Mouse (Mus musculus): ENCODE measurements around the gene Camta2. TPM values are rescaled to one million over a fixed set of nuclear protein-coding genes. Genes with fewer than 3 reads are reported as not detected.
A peak's percentile ranks its signal among the peaks of the same experiment; 100 is the strongest.

Gene Camta2
- polyA plus RNA-seq, 1 experiment = 11.9 TPM

- TF ChIP-seq E2F4 (IDR thresholded peaks at IDR 0.05; ENCODE audit: insufficient read depth) (no peak), TCF3 (IDR thresholded peaks at IDR 0.05; ENCODE audit: insufficient read length, low read depth) (no peak), POLR2A (IDR thresholded peaks at IDR 0.05; ENCODE audit: insufficient read length, low read depth) (no peak), MYOG (IDR thresholded peaks at IDR 0.05; ENCODE audit: control insufficient read depth in 1 of 3, insufficient read depth in 1 of 3, insufficient read length in 2 of 3, low read depth in 2 of 3) (peak in 1 of 3 experiments; percentile 40), MYOD1 (IDR thresholded peaks at IDR 0.05; ENCODE audit: control insufficient read depth in 1 of 3, insufficient read length in 2 of 3, low read depth in 2 of 3) (peak in 1 of 3 experiments; percentile 9), REST (IDR thresholded peaks at IDR 0.05; ENCODE audit: insufficient read depth, insufficient read length) (no peak), CEBPB (IDR thresholded peaks at IDR 0.05; ENCODE audit: insufficient read depth, poor library complexity, severe bottlenecking) (no peak), SRF (IDR thresholded peaks at IDR 0.05; ENCODE audit: control insufficient read depth, insufficient read length, low read depth) (no peak), TCF12 (IDR thresholded peaks at IDR 0.05; ENCODE audit: insufficient read depth, poor library complexity, severe bottlenecking) (peak; percentile 45)
- Histone ChIP-seq H3K27me3 (ENCODE audit: control insufficient read depth, insufficient read depth, insufficient read length) (no peaks in the 10 kb centered on the region), H3K4me2 (ENCODE audit: low read depth) (peak overlapping the region; percentile 97), H3ac (ENCODE audit: control insufficient read depth, insufficient read length) (peak overlapping the region; percentile 4), H3K4me3 (peak overlapping the region; percentile 94), H3K36me3 (ENCODE audit: control insufficient read depth, insufficient read depth) (peaks cover 23% of the 10 kb centered on the region), H3K79me2 (ENCODE audit: control insufficient read depth, insufficient read depth) (peaks cover 57% of the 10 kb centered on the region)
These were observed 30.3 kb downstream of the Camta2 start for GRCm38 (mm10) chr11:70657573-70657972.

- peaks cover 22% of the 10 kb centered on the region for H3K36me3 ChIP-seq (ENCODE audit: control insufficient read depth, insufficient read depth)
- no peak for TF ChIP-seq E2F4 (IDR thresholded peaks at IDR 0.05; ENCODE audit: insufficient read depth)
- no peak for TF ChIP-seq CEBPB (IDR thresholded peaks at IDR 0.05; ENCODE audit: insufficient read depth, poor library complexity, severe bottlenecking)
- no peak for TF ChIP-seq TCF12 (IDR thresholded peaks at IDR 0.05; ENCODE audit: insufficient read depth, poor library complexity, severe bottlenecking)
- TF ChIP-seq SRF (IDR thresholded peaks at IDR 0.05; ENCODE audit: control insufficient read depth, insufficient read length, low read depth) = no peak
- no peak for TF ChIP-seq TCF3 (IDR thresholded peaks at IDR 0.05; ENCODE audit: insufficient read length, low read depth)
- TF ChIP-seq USF1 (IDR thresholded peaks at IDR 0.05; ENCODE audit: low read depth) = no peak
- peak; percentile 80 for TF ChIP-seq POLR2AphosphoS2 (IDR thresholded peaks at IDR 0.05; ENCODE audit: insufficient read length, low read depth)
- peak; percentile 71 for TF ChIP-seq POLR2A (IDR thresholded peaks at IDR 0.05; ENCODE audit: insufficient read length, low read depth)
- no peak for TF ChIP-seq REST (IDR thresholded peaks at IDR 0.05; ENCODE audit: insufficient read depth, insufficient read length)
- TF ChIP-seq MYOG (IDR thresholded peaks at IDR 0.05; ENCODE audit: control insufficient read depth in 1 of 3, insufficient read depth in 1 of 3, insufficient read length in 2 of 3, low read depth in 2 of 3) = peak in 1 of 3 experiments; percentile 40
- no peak for TF ChIP-seq MAX (IDR thresholded peaks at IDR 0.05; ENCODE audit: low read depth)
- TF ChIP-seq MYOD1 (IDR thresholded peaks at IDR 0.05; ENCODE audit: control insufficient read depth in 1 of 3, insufficient read length in 2 of 3, low read depth in 2 of 3) = peak in 1 of 3 experiments; percentile 43
- H3K4me3 ChIP-seq = peak within 1 kb of the TSS; percentile 94
- H3K79me2 ChIP-seq (ENCODE audit: control insufficient read depth, insufficient read depth) = peaks cover 63% of the 10 kb centered on the region
- H3K27me3 ChIP-seq (ENCODE audit: control insufficient read depth, insufficient read depth, insufficient read length) = no peaks in the 10 kb centered on the region
- H3ac ChIP-seq (ENCODE audit: control insufficient read depth, insufficient read length) = peak within 1 kb of the TSS; percentile 88
- peak within 1 kb of the TSS; percentile 97 for H3K4me2 ChIP-seq (ENCODE audit: low read depth)
These were observed 30.9 kb downstream of the Camta2 start, which contains the start of gene Eno3 for GRCm38 (mm10) chr11:70656964-70657363. Gene Eno3, plus strand, starts transcription at chr11:70657202.

- no peaks in the 10 kb centered on the region for H3K27me3 ChIP-seq (ENCODE audit: control insufficient read depth, insufficient read depth, insufficient read length)
- peak overlapping the region; percentile 88 for H3ac ChIP-seq (ENCODE audit: control insufficient read depth, insufficient read length)
- peaks cover 18% of the 10 kb centered on the region for H3K36me3 ChIP-seq (ENCODE audit: control insufficient read depth, insufficient read depth)
- peak overlapping the region; percentile 94 for H3K4me3 ChIP-seq
- TF ChIP-seq POLR2AphosphoS2 (IDR thresholded peaks at IDR 0.05; ENCODE audit: insufficient read length, low read depth) (peak; percentile 26), CEBPB (IDR thresholded peaks at IDR 0.05; ENCODE audit: insufficient read depth, poor library complexity, severe bottlenecking) (no peak), REST (IDR thresholded peaks at IDR 0.05; ENCODE audit: insufficient read depth, insufficient read length) (no peak), SRF (IDR thresholded peaks at IDR 0.05; ENCODE audit: control insufficient read depth, insufficient read length, low read depth) (no peak), MYOG (IDR thresholded peaks at IDR 0.05; ENCODE audit: control insufficient read depth in 1 of 3, insufficient read depth in 1 of 3, insufficient read length in 2 of 3, low read depth in 2 of 3) (peak in 1 of 3 experiments; percentile 43), TCF12 (IDR thresholded peaks at IDR 0.05; ENCODE audit: insufficient read depth, poor library complexity, severe bottlenecking) (no peak), TCF3 (IDR thresholded peaks at IDR 0.05; ENCODE audit: insufficient read length, low read depth) (no peak), POLR2A (IDR thresholded peaks at IDR 0.05; ENCODE audit: insufficient read length, low read depth) (peak; percentile 44), MYOD1 (IDR thresholded peaks at IDR 0.05; ENCODE audit: control insufficient read depth in 1 of 3, insufficient read length in 2 of 3, low read depth in 2 of 3) (peak in 1 of 3 experiments; percentile 55)
- H3K79me2 ChIP-seq (ENCODE audit: control insufficient read depth, insufficient read depth) = peaks cover 68% of the 10 kb centered on the region
- peak overlapping the region; percentile 97 for H3K4me2 ChIP-seq (ENCODE audit: low read depth)
These were observed 31.4 kb downstream of the Camta2 start for GRCm38 (mm10) chr11:70656456-70656927.

- peak overlapping the region; percentile 88 for H3ac ChIP-seq (ENCODE audit: control insufficient read depth, insufficient read length)
- peak overlapping the region; percentile 94 for H3K4me3 ChIP-seq
- peaks cover 74% of the 10 kb centered on the region for H3K79me2 ChIP-seq (ENCODE audit: control insufficient read depth, insufficient read depth)
- H3K4me2 ChIP-seq (ENCODE audit: low read depth) = peak overlapping the region; percentile 97
- TF ChIP-seq CEBPB (IDR thresholded peaks at IDR 0.05; ENCODE audit: insufficient read depth, poor library complexity, severe bottlenecking) = no peak
- peak; percentile 55 for TF ChIP-seq POLR2A (IDR thresholded peaks at IDR 0.05; ENCODE audit: insufficient read length, low read depth)
- peak; percentile 69 for TF ChIP-seq MAX (IDR thresholded peaks at IDR 0.05; ENCODE audit: low read depth)
- peak; percentile 45 for TF ChIP-seq TCF12 (IDR thresholded peaks at IDR 0.05; ENCODE audit: insufficient read depth, poor library complexity, severe bottlenecking)
- no peak for TF ChIP-seq REST (IDR thresholded peaks at IDR 0.05; ENCODE audit: insufficient read depth, insufficient read length)
- peak in 2 of 3 experiments; percentile 92 to 95 for TF ChIP-seq MYOG (IDR thresholded peaks at IDR 0.05; ENCODE audit: control insufficient read depth in 1 of 3, insufficient read depth in 1 of 3, insufficient read length in 2 of 3, low read depth in 2 of 3)
- TF ChIP-seq TCF3 (IDR thresholded peaks at IDR 0.05; ENCODE audit: insufficient read length, low read depth) = no peak
- no peak for TF ChIP-seq E2F4 (IDR thresholded peaks at IDR 0.05; ENCODE audit: insufficient read depth)
- peak; percentile 42 for TF ChIP-seq POLR2AphosphoS2 (IDR thresholded peaks at IDR 0.05; ENCODE audit: insufficient read length, low read depth)
- TF ChIP-seq USF1 (IDR thresholded peaks at IDR 0.05; ENCODE audit: low read depth) = peak; percentile 36
- TF ChIP-seq MYOD1 (IDR thresholded peaks at IDR 0.05; ENCODE audit: control insufficient read depth in 1 of 3, insufficient read length in 2 of 3, low read depth in 2 of 3) = peak in 2 of 3 experiments; percentile 93 to 97
- no peak for TF ChIP-seq SRF (IDR thresholded peaks at IDR 0.05; ENCODE audit: control insufficient read depth, insufficient read length, low read depth)
- H3K27me3 ChIP-seq (ENCODE audit: control insufficient read depth, insufficient read depth, insufficient read length) = no peaks in the 10 kb centered on the region
- H3K36me3 ChIP-seq (ENCODE audit: control insufficient read depth, insufficient read depth) = peaks cover 24% of the 10 kb centered on the region
These were observed 32.1 kb downstream of the Camta2 start for GRCm38 (mm10) chr11:70655571-70656455.

Data from myocyte (in vitro differentiated cells).